Mouse (Mus musculus) adrenal gland (tissue): Measurements from ENCODE around the gene Grk2.

Experiments used
- microRNA-seq, 2 experiments: library from miRNA; unstranded; fragments of <30 nt; microRNA quantifications; one replicate each; pipeline ENCODE4; 2019

Gene Grk2

Small RNA genes lying within 50 kb of the gene (microRNA-seq; reads per million reads assigned to microRNA genes)
- 0.99 to 1.3 reads per million in 2 experiments for gene Mir6985
